Mouse (Mus musculus) kidney, postnatal 36 days (tissue): ENCODE data around the gene Gpr6.

ENCODE experiments used
- DNase-seq, 2 experiments: peaks; one replicate each; pipeline ENCODE4 v3.0.0; 2021 to 2022; ENCODE audit warnings: mixed read lengths in 2 of 2

Gene Gpr6

GRCm38 (mm10) chr10:41072116-41072515, at the start of gene Gpr6:
Gpr6 (minus strand) TSS chr10:41072285.
- no peak for DNase-seq

GRCm38 (mm10) chr10:41100060-41100459, 28.0 kb upstream of the Gpr6 start:
- DNase-seq = no peak

- DNase-seq = no peak
Observed at GRCm38 (mm10) chr10:41098137-41098536, 26.1 kb upstream of the Gpr6 start.

GRCm38 (mm10) chr10:41088852-41089251, 16.8 kb upstream of the Gpr6 start:
- DNase-seq = peak in 1 of 2 experiments; percentile 6

GRCm38 (mm10) chr10:41071696-41072095, 389 bp downstream of the Gpr6 start:
- peak in 1 of 2 experiments; percentile 63 for DNase-seq

GRCm38 (mm10) chr10:41070693-41071651, 1.1 kb downstream of the Gpr6 start:
- peak in 1 of 2 experiments; percentile 2 for DNase-seq

GRCm38 (mm10) chr10:41060250-41060831, 11.7 kb downstream of the Gpr6 start:
- no peak for DNase-seq

- DNase-seq = no peak
Observed at GRCm38 (mm10) chr10:41055581-41055980, 16.5 kb downstream of the Gpr6 start.

GRCm38 (mm10) chr10:41054005-41054404, 18.1 kb downstream of the Gpr6 start:
- DNase-seq = no peak

- no peak for DNase-seq
Observed at GRCm38 (mm10) chr10:41042272-41042671, 29.8 kb downstream of the Gpr6 start.

- DNase-seq = no peak
Observed at GRCm38 (mm10) chr10:41041478-41041877, 30.6 kb downstream of the Gpr6 start.

- no peak for DNase-seq
Observed at GRCm38 (mm10) chr10:41040530-41041085, 31.5 kb downstream of the Gpr6 start.

GRCm38 (mm10) chr10:41038476-41038875, 33.6 kb downstream of the Gpr6 start:
- DNase-seq = no peak

- DNase-seq = peak; percentile 13 to 22
Observed at GRCm38 (mm10) chr10:41037722-41038121, 34.4 kb downstream of the Gpr6 start.

- no peak for DNase-seq
Observed at GRCm38 (mm10) chr10:41032811-41033210, 39.3 kb downstream of the Gpr6 start.

- DNase-seq = no peak
Observed at GRCm38 (mm10) chr10:41024860-41025259, 47.2 kb downstream of the Gpr6 start.

- no peak for DNase-seq
Observed at GRCm38 (mm10) chr10:41024406-41024805, 47.7 kb downstream of the Gpr6 start.

GRCm38 (mm10) chr10:41022226-41022625, 49.9 kb downstream of the Gpr6 start:
- no peak for DNase-seq
